Mouse (Mus musculus): ENCODE data around the gene Sun1.

Gene Sun1

DNA sequence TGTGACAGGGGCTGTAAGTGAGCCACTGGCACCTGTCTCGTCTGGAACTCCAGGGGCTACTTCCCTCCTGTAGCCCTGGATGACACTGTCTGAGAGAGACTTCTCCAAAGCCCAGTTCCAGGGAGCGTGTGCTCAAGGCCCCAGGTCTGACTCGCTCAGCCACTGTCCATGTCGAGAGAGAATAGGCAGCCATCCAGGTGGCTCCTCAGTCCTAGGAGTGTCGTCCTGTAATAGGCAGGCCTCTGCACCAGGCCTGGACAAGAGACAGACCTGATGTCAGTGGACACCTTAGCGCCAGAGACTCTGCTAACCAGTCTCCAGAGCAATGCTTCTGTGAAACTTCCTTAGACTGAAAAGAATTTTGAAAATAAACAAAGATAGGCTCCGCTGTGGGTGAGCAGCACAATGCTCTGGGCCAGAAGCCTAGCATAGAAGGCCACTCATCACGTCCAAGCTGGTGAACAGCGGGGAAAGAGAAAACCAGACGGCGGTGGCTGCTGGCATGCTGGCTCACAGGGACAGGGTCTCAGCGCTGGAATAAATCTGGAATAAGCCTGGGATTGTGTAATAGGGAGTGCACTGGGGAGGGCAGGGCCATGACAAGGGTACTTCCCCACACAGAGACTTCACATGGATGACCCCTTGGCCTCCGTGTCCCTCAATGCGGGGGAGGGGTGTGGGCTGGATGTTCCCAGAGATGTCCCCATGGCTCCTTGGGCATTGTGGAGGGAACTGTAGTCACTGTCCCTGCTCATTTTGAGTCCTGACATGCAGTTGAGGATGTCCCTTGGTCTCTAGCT, 85.9 kb downstream of the Sun1 start:
- DNase-seq (ENCODE audit: low read depth, low spot score): no peak

DNA sequence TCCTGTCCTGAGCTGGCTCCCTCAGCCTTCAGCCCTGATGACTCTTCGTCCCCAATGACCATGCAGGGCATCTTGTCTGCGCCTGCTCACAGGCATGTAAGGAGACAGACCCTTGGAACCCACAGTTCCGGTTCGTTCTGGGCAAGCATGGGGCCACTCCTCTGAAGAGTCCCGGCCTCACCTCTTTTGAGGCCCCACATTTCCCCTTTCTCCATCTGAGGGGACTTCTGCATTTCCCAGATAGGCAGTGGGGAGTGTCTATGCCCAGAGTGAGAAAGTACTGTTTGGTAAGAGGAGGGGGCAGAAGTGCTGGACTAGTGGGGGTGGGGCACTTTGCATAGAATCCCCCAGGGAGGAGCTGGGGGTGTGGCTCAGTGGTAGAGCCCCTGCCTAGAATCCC, 86.7 kb downstream of the Sun1 start:
- DNase-seq (ENCODE audit: low read depth, low spot score): peak; percentile 58

DNA sequence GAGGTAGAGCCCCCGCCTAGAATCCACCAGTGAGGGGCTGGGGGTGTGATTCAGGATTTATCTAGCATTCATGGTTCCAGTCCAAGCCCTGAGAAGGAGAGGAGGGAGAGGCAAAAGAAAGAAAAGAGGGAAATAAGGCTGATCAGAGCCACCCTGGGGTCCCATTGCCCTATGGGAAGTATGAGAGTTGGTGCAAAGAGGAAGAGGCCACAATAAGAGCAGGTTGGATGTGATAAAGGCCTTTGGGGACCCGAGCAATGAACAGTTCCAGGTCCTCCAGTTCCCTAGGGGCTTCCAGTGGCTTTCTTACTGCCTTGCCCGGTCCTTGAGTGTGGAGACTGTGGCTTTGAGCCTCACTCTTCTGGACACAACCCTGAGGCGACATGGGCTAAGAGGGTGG, 87.3 kb downstream of the Sun1 start:
- no peak for DNase-seq (ENCODE audit: low read depth, low spot score)

- no peak for DNase-seq (ENCODE audit: low read depth, low spot score)
These were observed 88.2 kb downstream of the Sun1 start for GRCm38 (mm10) chr5:139288591-139288990.

GRCm38 (mm10) chr5:139290467-139291259, 90.2 kb downstream of the Sun1 start:
- no peak for DNase-seq (ENCODE audit: low read depth, low spot score)

DNA sequence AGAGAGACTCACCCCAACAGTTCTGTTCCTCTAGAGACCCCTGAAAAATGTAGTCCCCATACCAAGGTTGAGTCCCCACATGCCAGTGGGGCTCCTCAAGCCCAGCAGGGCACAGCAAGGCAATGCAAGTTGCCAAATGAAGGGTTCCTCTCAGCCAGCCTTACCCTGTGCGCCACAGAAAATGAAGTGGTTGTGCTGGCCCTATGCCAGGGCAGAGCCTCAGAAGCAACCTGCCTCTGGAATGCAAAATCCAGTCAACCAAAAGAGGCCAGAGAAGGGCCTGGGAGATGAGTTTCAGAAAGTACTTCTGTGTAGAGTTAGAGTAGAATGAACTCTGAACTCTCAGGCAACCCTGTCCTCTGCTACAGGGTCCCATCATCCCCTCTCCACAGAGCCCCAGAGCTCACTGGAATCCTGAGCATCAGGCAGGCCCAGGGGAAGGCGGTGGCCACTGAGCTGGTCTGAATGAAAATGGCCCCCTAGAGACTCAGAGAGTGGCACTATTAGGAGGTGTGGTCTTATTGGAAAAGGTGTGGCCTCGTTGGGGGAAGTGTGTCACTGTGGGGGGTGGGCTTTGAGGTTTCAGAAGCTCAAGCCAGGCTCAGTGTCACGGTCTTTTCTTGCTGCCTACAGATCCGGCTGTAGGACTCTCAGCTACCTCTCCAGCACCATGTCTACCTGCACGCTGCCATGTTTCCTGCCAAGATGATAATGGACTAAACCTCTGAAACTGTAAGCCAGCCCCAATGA, 91.5 kb downstream of the Sun1 start:
- DNase-seq (ENCODE audit: low read depth, low spot score): peak; percentile 79

DNA sequence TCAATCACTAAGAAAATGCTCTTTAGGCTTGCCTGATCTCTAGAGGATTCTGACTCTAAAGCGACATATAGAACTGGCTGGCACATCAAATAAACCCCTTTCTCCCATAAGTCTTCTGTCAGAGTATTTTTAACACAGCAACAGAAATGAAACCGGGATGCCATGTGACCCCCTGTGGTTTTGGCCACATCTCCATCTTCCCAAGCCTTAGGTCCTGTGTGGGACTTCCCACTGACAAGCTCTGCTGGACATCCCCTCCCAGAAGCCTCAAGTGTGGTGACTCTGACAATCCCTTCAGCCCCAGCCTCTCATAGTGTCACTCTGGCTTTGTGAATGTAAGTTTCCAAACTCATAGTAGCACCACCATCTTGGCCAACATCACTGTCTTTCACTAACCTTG, 93.7 kb downstream of the Sun1 start:
- no peak for DNase-seq (ENCODE audit: low read depth, low spot score)

GRCm38 (mm10) chr5:139297092-139297491, 96.7 kb downstream of the Sun1 start:
- DNase-seq (ENCODE audit: low read depth, low spot score): no peak

DNA sequence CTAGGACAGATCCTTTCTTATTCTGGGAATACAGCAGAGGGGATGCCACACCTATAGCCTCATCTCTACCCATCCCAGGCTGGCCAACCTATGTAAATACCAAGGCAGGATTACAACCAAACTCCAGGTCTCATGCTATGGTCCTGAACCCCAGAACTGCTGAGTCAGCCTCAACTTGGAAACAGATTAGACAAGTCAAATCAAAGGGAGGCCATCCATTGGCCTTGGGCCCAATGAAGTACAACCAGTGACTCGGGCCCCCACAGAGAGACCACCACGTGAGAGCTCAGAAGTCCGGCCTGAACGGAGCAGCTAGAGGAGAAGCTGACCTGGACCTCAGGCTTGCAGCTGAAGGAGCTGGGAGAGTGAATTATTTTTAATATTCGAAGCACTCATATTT, 97.3 kb downstream of the Sun1 start:
- no peak for DNase-seq (ENCODE audit: low read depth, low spot score)

Data from R1 (cell line).